Mouse (Mus musculus) heart, postnatal 0 days (tissue): ENCODE measurements around the gene 3425401B19Rik. TPM values are rescaled to one million over a fixed set of nuclear protein-coding genes. Genes with fewer than 3 reads are reported as not detected.
A peak's percentile ranks its signal among the peaks of the same experiment; 100 is the strongest.

Experiments
- ATAC-seq: fragments of 200-750 bp; cut with Nextera tagmentation; 2 replicates; pipeline ENCODE4 v1.8.0; 2017; ENCODE audit warnings: low read depth, moderate number of reproducible peaks, moderate library complexity; ENCODE audit not compliant: insufficient read depth
- DNase-seq: peaks from one replicate; pipeline ENCODE4 v3.0.0-alpha.2; 2016; ENCODE audit warnings: low spot score
- H3K27ac ChIP-seq: fragments of 300-500 bp; sonication (generic); 2 replicates; pipeline ENCODE4 v1.5.1; 2014; ENCODE audit warnings: low read depth, mild to moderate bottlenecking
- H3K27me3 ChIP-seq: fragments of 300-500 bp; sonication (generic); 2 replicates; pipeline ENCODE4 v1.6.1; 2014; ENCODE audit warnings: low read length, mixed read lengths; ENCODE audit not compliant: control insufficient read depth, insufficient read depth
- H3K36me3 ChIP-seq: fragments of 300-500 bp; sonication (generic); replicated peaks from 2 replicates; pipeline ENCODE4 v1.6.1; 2014; ENCODE audit warnings: low read length, mixed read lengths; ENCODE audit not compliant: control insufficient read depth, insufficient read depth
- H3K4me1 ChIP-seq: fragments of 300-500 bp; sonication (generic); 2 replicates; pipeline ENCODE4 v1.6.1; 2014; ENCODE audit warnings: antibody characterized with exemption; ENCODE audit not compliant: control insufficient read depth, insufficient read depth
- H3K4me2 ChIP-seq: fragments of 300-500 bp; sonication (generic); 2 replicates; pipeline ENCODE4 v1.6.1; 2014; ENCODE audit warnings: low read depth, mild to moderate bottlenecking, low read length, moderate library complexity
- H3K4me3 ChIP-seq: fragments of 300-500 bp; sonication (generic); 2 replicates; pipeline ENCODE4 v1.5.1; 2014; ENCODE audit warnings: low read depth, low read length
- H3K9ac ChIP-seq: fragments of 300-500 bp; sonication (generic); replicated peaks from 2 replicates; pipeline ENCODE4 v1.6.1; 2014; ENCODE audit warnings: low read depth, low read length, mixed read lengths
- H3K9me3 ChIP-seq: fragments of 300-500 bp; sonication (generic); replicated peaks from 2 replicates; pipeline ENCODE4 v1.6.1; 2016; ENCODE audit warnings: low read length; ENCODE audit not compliant: control insufficient read depth
- CTCF ChIP-seq: IDR thresholded peaks from 2 replicates; pipeline ENCODE4 v1.5.1; 2016; ENCODE audit warnings: antibody characterized with exemption, control low read depth, low read depth
- EP300 ChIP-seq: IDR thresholded peaks from 2 replicates; pipeline ENCODE4 v1.6.1; 2016; ENCODE audit warnings: antibody characterized with exemption, low read depth
- WGBS: fragments of 180-500 bp; shearing (Covaris S2); extraction: QIAGEN DNeasy Blood & Tissue Kit; methylation state at CpG from one replicate; pipeline ENCODE4 v1.1.7; 2014; 5-methylcytosine and 5-hydroxymethylcytosine counted together
- polyA plus RNA-seq: library from polyadenylated mRNA; unstranded; fragments of >200 nt; fragmentation: Nextera tagmentation; extraction: Ambion mirVana; gene quantifications from 2 replicates; pipeline ENCODE4 v1.2.1, GENCODE M21; 2015
- total RNA-seq: library from RNA; depleted of rRNA; stranded (reverse); fragments of >200 nt; gene quantifications from 2 replicates; pipeline ENCODE4 v1.2.3, GENCODE M21; 2014; ENCODE audit warnings: low replicate concordance

3425401B19Rik gene
- total and polyA plus RNA-seq, 2 experiments from 2014 or later = 11.2 to 19.4 TPM

DNA sequence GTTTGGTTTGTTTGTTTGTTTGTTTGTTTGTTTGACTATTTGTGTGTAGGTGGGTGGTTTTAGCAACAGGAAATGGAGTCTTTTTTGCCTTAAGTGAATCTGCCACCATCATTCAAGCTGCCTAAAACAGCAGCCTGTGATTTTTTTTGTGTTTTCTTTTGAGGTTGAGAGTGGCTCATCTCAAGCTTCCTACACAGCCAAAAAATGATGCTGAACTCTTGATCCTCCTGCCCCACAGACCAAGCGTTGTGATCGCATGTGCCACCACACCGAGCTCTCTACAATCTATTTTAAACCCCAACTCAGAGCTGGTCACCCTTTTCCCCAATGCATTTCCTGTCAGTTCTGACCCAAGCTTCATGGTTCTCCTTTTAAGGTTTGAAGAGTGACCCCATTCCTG is 13.5 kb upstream of the 3425401B19Rik start:
- Histone ChIP-seq H3K36me3 (no peaks in the 10 kb centered on the region), H3K9ac (no peak overlapping the region), H3K4me3 (no peak overlapping the region), H3K27ac (no peak overlapping the region), H3K4me1 (peaks cover 4% of the 10 kb centered on the region; the same call in 1 of the 2 replicates), H3K4me2 (no peak overlapping the region), H3K9me3 (no peaks in the 10 kb centered on the region), H3K27me3 (no peaks in the 10 kb centered on the region)
- no peak for DNase-seq
- ATAC-seq = no peak
- TF ChIP-seq EP300 = no peak
- TF ChIP-seq CTCF = no peak
- 57% methylated on average over 3 of the region's 3 CpGs for WGBS

DNA sequence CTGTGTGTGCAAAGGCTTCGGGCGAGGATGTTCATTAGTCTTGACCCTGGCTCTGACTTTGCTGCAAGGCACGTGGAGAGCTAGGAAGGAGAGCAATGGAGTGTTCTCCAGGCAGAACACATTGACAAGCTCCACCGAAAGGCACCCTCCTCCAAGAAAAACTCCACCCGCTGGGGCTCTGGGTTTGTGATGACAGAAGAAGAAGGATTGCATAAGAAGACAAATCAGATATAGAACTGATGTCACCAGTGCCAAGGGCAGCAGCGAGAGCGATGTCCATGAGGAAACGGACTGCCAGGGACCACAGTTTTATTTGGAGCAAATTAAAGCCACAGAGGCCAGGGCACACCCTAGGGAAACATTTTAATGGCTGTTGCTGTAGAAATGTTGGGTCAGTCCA is 12.7 kb upstream of the 3425401B19Rik start:
- H3K27me3 ChIP-seq = no peaks in the 10 kb centered on the region
- H3K36me3 ChIP-seq = no peaks in the 10 kb centered on the region
- H3K4me2 ChIP-seq = no peak overlapping the region
- no peak overlapping the region for H3K27ac ChIP-seq
- TF ChIP-seq CTCF = no peak
- TF ChIP-seq EP300 = no peak
- H3K4me1 ChIP-seq = peaks cover 4% of the 10 kb centered on the region; the same call in 1 of the 2 replicates
- ATAC-seq (no peak), DNase-seq (no peak)
- H3K9ac ChIP-seq = no peak overlapping the region
- WGBS = 75% methylated on average over 8 of the region's 8 CpGs
- no peaks in the 10 kb centered on the region for H3K9me3 ChIP-seq
- H3K4me3 ChIP-seq = no peak overlapping the region

DNA sequence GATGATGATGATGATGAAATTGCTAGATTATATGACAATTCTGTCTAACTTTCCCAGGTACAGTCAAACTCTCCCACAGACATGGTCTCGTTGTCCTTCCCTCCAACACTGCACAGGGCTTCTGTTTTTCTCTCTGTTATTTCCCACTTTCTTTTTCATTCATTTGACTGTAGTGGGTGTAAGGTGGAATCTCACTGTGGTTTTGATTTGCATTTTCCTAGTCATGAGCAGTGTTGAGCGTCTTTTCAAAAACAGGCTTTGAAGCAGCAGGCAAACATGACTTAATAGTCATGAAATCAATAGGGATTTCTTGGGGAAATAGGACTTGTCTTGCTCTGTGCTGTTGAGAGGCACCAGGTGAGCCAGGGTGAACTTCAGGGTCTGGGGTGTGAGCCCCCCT is 11.3 kb upstream of the 3425401B19Rik start:
- peaks cover 4% of the 10 kb centered on the region; the same call in 1 of the 2 replicates for H3K4me1 ChIP-seq
- no peak overlapping the region for H3K4me3 ChIP-seq
- H3K4me2 ChIP-seq = no peak overlapping the region
- ATAC-seq = no peak
- H3K9me3 ChIP-seq = no peaks in the 10 kb centered on the region
- no peak overlapping the region for H3K27ac ChIP-seq
- H3K9ac ChIP-seq = no peak overlapping the region
- H3K36me3 ChIP-seq = no peaks in the 10 kb centered on the region
- no peak for DNase-seq
- TF ChIP-seq EP300 (no peak), CTCF (no peak)
- 93% methylated on average over 2 of the region's 2 CpGs for WGBS
- H3K27me3 ChIP-seq = no peaks in the 10 kb centered on the region

DNA sequence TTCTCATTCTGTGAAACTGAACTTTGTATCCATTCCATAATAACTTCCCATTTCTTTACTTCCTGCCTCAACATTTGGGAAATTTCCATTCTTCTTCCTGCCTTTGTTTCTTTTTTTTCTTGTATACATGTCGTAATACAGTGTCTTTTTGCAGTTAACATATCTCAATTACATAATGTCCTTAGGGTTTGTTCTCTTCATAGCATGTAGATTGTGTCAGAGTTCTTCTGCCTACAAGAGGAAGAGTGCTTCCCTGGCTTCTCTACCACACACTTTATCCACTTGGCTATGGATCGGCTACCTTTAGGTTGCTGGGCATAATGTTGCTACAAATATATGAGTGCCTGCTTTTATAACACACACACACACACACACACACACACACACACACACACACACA is 10.8 kb upstream of the 3425401B19Rik start:
- ATAC-seq (no peak), DNase-seq (no peak)
- Histone ChIP-seq H3K27me3 (no peaks in the 10 kb centered on the region), H3K9ac (no peak overlapping the region), H3K9me3 (no peaks in the 10 kb centered on the region), H3K36me3 (no peaks in the 10 kb centered on the region), H3K4me2 (no peak overlapping the region), H3K27ac (no peak overlapping the region), H3K4me3 (no peak overlapping the region), H3K4me1 (peaks cover 4% of the 10 kb centered on the region; the same call in 1 of the 2 replicates)
- TF ChIP-seq EP300 (no peak), CTCF (no peak)
- WGBS = 80% methylated on average over 2 of the region's 2 CpGs

DNA sequence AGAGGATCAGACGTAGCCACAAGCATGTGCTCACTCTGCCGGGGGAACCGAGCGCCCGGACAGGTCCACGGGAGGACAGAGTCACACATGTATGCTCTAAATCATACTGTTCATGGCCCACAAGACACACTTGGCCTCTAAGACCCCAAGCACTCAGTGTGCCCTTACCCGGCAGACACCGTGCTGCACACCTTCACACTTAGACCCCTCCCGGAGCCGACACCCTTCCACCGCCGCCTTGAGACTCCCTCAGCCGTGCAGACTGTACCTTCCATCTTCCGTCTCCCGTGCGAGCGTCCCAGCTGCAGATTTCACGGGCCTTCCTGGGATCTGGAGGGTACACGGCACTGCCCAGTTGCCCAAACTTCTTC is 373 bp downstream of the 3425401B19Rik start:
- H3K9ac ChIP-seq = peak overlapping the region; percentile 74
- H3K4me1 ChIP-seq = peaks cover 24% of the 10 kb centered on the region

More for the DNA sequence above, 373 bp downstream of the 3425401B19Rik start:
- H3K9me3 ChIP-seq = no peaks in the 10 kb centered on the region
- H3K4me3 ChIP-seq = peak overlapping the region; percentile 60
- H3K27me3 ChIP-seq = no peaks in the 10 kb centered on the region
- WGBS = 33% methylated on average over 19 of the region's 19 CpGs
- DNase-seq = no peak
- H3K4me2 ChIP-seq = peak overlapping the region; percentile 71
- TF ChIP-seq EP300 (peak; percentile 2; the same call in 1 of the 2 replicates), CTCF (no peak)
- no peaks in the 10 kb centered on the region for H3K36me3 ChIP-seq
- ATAC-seq = peak; percentile 13; the same call in 1 of the 2 replicates
- H3K27ac ChIP-seq = peak overlapping the region; percentile 97
